Mouse (Mus musculus): Measurements from ENCODE around the gene Dydc1.
A peak's percentile ranks its signal among the peaks of the same experiment; 100 is the strongest.
"Not testable (repeated sequence)": the region's sequence is repeated elsewhere in the genome, so short reads cannot be mapped to it uniquely, and the experiment has no call there.

The Dydc1 gene

GRCm38 (mm10) chr14:41072229-41072943 is at the start of gene Dydc1:
Dydc1 (plus strand) TSS chr14:41072911.
- DNase-seq (ENCODE audit: low read depth), result peak; percentile 38

- DNase-seq (ENCODE audit: low read depth), result no peak
Measured at GRCm38 (mm10) chr14:41025087-41025486, 47.6 kb upstream of the Dydc1 start.

DNA sequence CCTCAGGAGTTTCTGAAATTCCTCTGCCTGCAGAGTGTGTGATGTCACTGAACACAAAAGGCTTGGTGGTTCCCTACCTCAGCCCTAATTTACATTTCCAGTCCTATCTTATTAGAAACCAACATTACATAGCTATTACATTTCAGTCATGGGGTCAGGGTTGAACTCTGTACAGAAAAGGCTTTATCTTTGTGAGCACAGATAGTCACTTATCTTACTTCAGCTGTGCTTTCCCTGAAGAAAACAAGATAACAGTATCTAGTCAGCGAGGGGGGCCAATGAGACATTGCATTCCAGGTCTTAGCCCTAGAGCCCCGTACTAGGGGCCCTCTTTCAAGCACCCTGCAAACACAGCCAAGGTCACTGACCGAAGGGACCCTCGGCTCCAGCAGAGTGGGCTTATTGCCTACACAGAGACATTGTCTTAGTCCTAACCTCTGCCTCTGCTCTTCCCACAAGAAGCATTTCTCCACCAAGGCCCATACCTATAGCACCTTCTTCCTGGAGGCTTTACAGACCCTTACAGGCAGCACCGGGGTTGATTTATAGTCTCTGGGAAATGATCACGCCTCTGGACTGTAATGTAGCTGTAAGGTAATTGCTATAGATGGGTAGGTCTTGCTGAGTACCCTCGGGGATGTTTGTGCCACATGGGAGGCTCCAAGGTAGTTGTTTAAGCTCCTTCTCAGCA is 47.0 kb upstream of the Dydc1 start:
- no peak for DNase-seq (ENCODE audit: low read depth)

GRCm38 (mm10) chr14:41029303-41029702 is 43.4 kb upstream of the Dydc1 start:
- no peak for DNase-seq (ENCODE audit: low read depth)

DNA sequence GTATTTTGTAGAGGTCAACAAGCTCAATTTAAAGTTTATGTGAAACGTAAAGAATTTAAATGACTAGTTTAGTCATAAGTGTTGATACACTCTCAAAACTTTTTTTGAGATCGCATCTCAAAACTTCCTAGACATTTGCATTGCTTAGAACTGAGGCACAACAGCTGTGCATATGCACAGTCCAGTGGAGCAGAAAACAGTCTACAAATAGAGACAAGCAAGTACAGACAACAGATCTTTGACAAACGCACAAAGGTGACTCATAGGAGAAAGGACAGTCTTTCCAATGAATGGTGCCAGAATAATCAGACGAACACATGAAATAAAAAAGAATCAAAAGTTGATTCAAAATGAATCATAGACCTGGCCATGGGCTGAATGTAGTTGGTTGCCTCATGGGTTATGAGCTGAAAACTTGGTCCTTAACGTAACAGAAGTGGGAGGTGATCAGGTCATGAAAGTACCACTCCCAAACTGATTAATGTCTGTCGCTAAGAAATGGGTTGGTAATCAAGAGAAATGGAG is 41.7 kb upstream of the Dydc1 start:
- DNase-seq (ENCODE audit: low read depth), result no peak

DNA sequence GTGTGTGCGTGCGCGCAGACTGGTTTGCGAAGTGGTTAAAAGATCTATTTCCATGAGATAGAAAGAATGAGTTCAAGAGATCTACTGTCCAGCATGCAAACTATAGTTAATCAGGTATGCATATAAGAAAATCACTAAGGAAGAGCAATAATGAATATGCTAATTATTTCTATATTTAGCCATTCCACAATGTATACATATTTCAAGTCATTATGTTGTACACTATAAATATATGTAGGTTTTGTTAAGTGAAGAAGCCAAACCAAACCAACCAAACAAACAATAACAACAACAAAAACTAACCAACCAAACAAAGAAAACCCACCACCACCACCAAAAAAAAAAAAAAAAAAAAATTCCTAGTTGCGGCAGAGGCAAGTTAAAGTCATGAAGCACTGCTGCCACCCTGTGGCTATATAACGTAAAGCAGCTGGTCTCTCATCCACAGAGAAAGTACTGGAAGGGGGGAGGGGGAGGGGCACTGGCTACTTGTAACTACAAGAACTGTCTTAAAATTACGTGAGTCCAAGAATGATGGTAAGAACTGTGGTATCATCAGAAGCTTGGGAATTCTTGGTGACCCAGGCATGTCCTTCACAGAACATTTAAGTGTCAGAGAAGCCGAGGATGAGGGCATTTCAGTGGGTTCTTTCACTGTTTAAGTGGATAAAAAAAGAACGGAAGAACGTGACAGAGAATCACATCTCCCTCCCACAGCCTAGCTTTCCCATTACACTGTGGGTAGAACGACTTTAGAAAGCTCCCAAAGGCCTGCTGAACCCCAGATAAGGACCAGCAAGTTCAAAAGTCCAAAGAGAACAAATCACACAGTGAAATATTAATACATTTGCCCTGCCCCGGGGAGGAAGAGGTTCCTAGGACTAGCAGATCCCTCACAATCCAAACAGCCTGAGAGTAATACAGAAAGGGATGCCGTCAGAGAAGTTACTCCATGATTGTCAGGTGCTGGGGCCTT is 39.3 kb upstream of the Dydc1 start:
- peak; percentile 91 for DNase-seq (ENCODE audit: low read depth)

GRCm38 (mm10) chr14:41035146-41035798 is 37.4 kb upstream of the Dydc1 start:
- DNase-seq (ENCODE audit: low read depth), result peak; percentile 74

DNA sequence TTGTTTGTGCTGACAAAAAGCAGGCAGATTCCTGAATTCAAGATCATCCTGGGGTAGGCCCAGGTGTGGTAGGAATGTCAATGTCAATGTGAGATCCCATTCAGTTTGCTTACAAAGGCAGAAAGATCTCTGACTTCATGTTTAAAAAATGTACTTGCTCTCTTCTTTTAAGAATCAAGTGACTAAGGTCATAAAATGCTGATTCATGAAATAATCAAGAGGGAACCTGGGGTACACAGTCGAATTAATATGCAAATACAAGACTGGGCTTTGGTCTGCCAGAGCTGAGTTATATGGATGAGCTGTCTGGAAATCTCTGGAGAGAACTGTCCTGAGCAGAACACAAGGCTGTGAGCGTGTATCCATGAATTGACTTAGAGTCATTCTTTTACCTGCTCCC is 25.3 kb upstream of the Dydc1 start:
- DNase-seq (ENCODE audit: low read depth), result no peak

DNA sequence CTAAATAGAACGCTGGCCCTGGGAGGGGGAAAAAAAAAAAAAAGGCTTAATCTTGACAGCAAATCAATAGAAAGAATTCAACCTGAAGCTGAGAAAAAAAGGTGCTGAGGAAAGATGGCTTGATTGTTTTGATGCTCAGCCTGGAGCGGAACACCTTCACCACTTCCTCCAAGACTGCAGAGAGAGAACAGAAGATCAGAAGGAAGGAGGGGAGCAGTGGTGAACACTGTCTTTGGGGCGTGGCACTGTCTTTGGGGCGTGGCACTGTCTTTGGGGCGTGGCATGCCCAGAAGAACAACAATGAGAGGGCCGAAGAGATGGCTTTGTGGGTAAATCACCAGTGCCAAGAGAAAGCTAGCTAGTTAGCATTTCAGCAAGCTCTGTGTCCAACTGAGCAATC is 22.2 kb upstream of the Dydc1 start:
- no peak for DNase-seq (ENCODE audit: low read depth)

DNA sequence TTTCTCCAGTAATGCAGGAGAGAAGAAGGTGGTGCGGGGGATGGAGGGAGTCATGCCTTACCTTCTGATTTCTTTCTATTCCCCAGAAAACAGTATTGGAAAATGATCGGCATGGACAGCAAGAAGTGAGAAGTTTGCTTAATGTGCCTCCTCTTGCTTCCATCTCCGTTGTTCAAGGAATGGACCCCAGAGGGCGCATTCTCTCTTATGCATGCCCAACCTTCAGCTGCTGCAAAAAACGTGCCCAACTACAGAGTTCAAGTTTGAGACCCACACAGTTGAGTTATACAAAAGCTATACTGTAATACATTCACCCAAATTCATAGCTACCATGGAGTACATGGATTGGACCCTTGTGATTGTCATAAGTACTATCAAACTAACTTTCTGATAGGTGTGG is 20.2 kb upstream of the Dydc1 start:
- peak; percentile 68 for DNase-seq (ENCODE audit: low read depth)

DNA sequence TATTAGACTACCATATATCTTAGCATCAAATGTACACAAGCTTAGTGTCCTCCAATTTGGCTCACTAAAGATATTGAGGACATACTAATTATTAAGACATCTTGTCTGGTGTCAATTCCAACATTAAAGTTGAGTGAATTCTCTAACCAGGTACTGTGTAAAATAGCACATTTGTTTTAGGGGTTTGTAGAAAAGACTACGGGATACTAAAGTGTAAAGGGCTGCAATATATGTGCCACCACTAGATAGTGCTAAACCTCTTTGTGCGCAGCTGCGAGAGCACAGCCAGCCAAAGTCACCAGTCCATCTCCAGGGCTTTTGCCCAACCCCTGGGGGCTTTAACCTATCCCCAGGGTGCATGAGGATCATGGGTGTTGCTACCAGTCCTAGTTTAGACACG is 19.5 kb upstream of the Dydc1 start:
- DNase-seq (ENCODE audit: low read depth), result not testable (repeated sequence)

GRCm38 (mm10) chr14:41065168-41065567 is 7.5 kb upstream of the Dydc1 start:
- no peak for DNase-seq (ENCODE audit: low read depth)

DNA sequence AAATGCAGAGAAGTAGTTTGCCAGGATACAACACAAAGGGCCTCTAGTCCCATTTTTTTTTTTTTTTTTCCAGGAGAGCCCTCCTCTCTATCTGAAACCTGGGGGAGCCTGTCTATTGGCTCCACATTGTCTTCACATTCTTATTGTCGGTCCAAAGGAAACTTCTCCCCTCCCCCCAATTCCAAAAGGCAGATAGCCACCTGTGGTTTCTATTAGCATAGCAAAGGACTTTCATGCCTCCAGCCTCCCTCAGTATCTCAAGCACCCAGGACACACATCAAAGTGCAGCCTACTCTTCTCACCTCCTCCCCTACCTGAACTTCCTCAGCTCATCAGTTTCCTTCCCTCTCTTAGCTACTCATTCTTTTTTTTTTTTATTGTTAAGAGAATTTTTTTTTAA is 6.3 kb upstream of the Dydc1 start:
- no peak for DNase-seq (ENCODE audit: low read depth)

DNA sequence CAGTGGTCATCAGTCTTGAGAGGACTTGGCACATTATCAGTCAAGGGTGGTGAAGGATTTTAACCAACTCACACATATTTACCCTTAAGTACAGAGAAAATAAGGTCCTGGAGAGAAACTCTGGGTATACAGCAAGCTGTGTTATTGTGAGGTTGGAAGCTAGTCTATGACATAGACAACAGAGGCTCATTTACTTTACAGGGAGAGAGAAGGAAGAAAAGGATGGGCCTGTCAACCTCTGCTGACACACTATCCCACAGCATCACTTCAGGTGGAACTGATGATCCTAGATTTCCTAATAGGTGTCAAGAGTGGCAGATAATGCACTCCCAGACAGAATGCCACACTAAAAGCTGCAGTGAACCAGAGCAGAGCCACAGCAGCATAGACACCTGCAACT is 3.6 kb upstream of the Dydc1 start, which contains the start of gene Dydc2:
Dydc2 (minus strand) TSS at position 101 of the 400 bp plus-strand sequence.
- no peak for DNase-seq (ENCODE audit: low read depth)

GRCm38 (mm10) chr14:41070343-41070742 is 2.4 kb upstream of the Dydc1 start:
- DNase-seq (ENCODE audit: low read depth), result no peak

- no peak for DNase-seq (ENCODE audit: low read depth)
Measured at GRCm38 (mm10) chr14:41072944-41073275, 199 bp downstream of the Dydc1 start.

- no peak for DNase-seq (ENCODE audit: low read depth)
Measured at GRCm38 (mm10) chr14:41082408-41082807, 9.7 kb downstream of the Dydc1 start.

- DNase-seq (ENCODE audit: low read depth), result peak; percentile 41
Measured at GRCm38 (mm10) chr14:41087509-41087908, 14.8 kb downstream of the Dydc1 start.

DNA sequence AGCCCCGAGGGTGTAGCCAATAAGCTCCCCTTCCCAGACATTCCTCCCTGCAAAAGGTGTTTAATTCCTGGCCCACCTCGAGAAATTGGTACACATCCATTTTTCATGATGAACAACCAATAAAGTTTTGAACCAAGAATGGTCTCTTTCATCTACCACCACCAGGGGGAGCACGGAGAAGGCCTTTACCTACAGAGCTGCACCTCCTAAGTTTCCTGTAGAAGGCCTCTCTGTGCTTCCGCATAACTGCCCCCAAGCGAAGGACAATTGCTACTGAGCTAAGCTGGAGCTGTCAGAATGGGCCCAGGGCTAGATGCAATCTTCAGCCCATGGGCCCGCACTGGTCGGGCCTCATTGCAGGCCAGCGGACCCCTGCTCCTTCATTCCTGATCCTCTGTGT is 18.1 kb downstream of the Dydc1 start:
- peak; percentile 53 for DNase-seq (ENCODE audit: low read depth)

- peak; percentile 49 for DNase-seq (ENCODE audit: low read depth)
Measured at GRCm38 (mm10) chr14:41094114-41094513, 21.4 kb downstream of the Dydc1 start.

- DNase-seq (ENCODE audit: low read depth), result no peak
Measured at GRCm38 (mm10) chr14:41096296-41096860, 23.7 kb downstream of the Dydc1 start.
